Mouse (Mus musculus) adrenal gland, adult 2 months (tissue): ENCODE data around the gene Olfr631. TPM values are rescaled to one million over a fixed set of nuclear protein-coding genes. Genes with fewer than 3 reads are reported as not detected.
A peak's percentile ranks its signal among the peaks of the same experiment; 100 is the strongest.
"Not testable (repeated sequence)": the region's sequence is repeated elsewhere in the genome, so short reads cannot be mapped to it uniquely, and the experiment has no call there.

Experiments used
- DNase-seq: peaks from one replicate; pipeline ENCODE4 v3.0.0; 2021
- long read RNA-seq: library from polyadenylated mRNA; stranded (forward); transcript quantifications from one replicate; pipeline ENCODE4 v2.0.0, GENCODE M21; 2021
- polyA plus RNA-seq: library from polyadenylated mRNA; depleted of rRNA; stranded (reverse); fragments of >200 nt; gene quantifications from 2 replicates; pipeline ENCODE4 v1.2.3, GENCODE M21; 2012; rRNA removed
- total RNA-seq, 2 experiments: library from RNA; stranded (reverse); gene quantifications; 2 replicates each; pipeline ENCODE4 v1.2.3; 2021

The Olfr631 gene
- total RNA-seq (not detected), polyA plus RNA-seq (not detected in 2 replicates)
- long read RNA-seq, result 0 reads

DNA sequence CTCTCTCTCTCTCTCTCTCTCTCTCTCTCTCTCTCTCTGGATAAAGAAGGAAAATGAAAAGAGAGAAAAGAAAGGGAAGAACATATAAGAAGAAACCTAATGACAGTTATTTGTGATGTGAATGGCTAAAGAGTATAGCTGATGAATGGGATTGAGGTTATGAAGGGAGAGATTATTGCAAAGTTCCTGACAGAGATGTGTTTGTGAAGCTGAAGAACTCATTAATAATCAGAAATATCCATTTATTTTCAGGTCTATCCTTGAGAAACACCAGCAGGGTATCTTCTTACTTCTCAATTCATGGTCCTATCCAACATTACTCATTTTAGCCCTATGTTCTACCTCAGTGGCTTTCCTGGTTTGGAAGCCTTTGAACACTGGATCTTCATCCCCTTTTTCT is at the start of gene Olfr631:
Gene Olfr631, plus strand, starts transcription at position 301 of the 400 bp plus-strand sequence.
- no peak for DNase-seq

DNA sequence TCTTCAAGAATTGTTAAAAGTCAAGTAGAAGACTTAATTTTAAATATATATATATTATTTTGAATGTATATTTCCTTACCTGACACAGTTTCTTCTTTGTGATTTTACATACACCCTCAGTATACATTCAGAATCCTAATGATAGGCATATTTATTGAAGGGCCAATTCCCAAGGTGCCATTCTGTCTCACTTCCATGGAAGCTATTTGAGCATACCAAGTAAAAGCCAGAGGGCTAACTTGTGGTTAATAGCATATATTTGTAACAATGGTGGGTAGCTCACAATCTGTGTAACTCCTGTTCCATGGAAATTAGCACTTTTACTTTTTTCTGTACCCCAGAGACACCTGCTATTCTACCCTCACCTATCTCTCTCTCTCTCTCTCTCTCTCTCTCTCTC is 42.5 kb upstream of the Olfr631 start, which contains the start of gene Olfr66:
Gene Olfr66, minus strand, starts transcription at position 101 of the 400 bp plus-strand sequence.
- no peak for DNase-seq

DNA sequence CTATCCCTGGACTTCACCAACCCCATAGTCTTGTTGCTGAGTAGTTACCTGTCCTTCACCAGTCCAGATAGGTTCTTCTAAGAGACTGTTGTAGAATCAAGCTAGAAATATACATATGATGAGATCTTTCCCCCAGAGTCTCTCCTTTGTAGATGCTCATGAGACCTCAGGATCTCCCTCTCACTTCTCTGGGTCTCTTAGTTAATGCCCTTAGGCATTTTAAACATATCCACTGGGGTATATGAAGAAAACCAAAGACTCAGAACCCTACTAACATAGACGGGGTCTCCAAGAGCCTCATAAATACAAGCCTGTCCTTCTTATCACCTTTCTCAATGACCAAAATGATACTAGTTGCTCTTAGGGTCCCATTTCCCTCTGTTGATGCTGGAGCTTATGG is 34.2 kb upstream of the Olfr631 start, which contains the start of gene Olfr64:
Gene Olfr64, minus strand, starts transcription at position 101 of the 400 bp plus-strand sequence.
- no peak for DNase-seq

DNA sequence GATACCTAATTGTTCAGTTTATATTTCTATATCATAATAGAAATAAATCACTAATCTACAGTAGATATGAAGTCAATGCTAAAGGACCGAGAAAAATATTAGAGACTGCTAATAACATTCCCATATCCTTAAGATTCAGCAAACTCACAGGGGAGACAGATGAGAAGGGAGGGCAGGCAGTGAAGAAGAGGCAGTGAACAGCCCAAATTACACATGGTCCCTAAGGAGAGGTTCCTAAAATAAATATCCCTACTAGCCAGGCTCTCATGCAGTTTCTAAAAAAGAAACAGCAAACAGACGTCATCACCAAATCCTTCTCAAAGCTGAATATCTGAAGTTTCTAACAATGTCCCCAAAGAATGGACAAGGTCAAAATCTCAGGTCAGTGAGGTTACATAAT is 25.4 kb upstream of the Olfr631 start, which contains the start of gene Olfr65:
Gene Olfr65, plus strand, starts transcription at position 301 of the 400 bp plus-strand sequence.
- DNase-seq, result no peak

DNA sequence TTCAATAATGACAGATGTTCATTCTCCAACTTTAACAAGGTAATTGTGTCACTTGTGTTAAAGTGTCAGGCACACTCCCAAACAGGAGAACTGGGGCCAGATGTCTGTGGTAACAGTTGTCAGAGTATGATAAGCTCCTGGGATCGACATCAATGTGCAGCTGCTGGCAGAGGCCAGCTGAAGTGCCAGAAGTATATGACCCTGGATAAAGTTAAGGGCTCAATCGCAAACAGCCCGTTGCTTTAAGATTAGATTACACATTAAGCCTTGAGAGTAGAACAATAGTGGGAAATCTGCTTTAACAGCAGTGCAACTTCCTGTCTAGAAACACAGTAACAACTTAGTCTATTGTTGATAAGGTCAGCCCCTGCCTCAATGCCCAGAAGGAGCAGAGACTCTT is 18.6 kb upstream of the Olfr631 start:
- no peak for DNase-seq

DNA sequence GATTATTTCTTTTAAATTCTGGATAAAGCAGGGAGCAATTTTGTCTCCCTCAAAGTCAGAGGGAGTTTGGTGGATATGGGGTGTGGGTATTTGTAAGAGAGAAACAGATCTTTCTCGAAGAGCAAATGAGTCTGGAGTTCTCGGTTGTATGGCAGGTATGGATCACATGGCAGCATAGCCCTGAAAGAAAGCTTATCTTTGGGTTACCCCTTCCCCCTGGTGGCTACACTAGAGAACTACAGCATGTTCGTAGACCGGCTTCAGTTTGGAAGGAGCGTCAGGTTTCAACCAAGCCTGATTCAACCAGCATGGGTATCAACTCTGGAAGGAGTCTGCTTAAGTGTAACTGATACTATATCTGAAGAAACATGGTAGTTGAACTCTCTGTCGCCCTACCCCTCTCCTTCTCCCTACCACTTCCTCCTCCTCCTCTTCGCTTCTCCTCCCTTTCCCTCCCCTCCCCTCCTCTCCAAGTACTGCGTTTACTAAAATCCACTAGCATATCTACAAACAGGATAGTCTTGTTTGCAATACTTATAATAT is 15.6 kb upstream of the Olfr631 start:
- DNase-seq, result no peak

DNA sequence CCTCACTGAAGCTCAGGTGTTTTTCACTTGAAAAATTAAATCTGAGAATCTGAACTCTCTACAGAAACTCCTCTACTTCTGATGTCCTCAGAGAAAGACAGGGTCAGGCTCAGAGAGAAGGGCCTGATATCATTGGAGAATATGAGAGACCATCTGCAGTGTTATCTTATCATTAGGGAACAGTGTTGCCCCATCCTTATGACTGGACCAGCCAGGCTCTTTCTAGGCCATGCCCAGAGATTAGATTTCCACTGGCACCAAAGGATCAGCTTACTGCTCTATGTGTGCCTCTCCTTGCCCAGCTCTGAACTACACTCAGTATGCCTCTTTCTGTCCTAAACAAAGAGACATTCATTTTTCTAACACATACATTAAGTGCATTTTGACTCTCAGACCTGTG is 13.3 kb upstream of the Olfr631 start:
- no peak for DNase-seq

DNA sequence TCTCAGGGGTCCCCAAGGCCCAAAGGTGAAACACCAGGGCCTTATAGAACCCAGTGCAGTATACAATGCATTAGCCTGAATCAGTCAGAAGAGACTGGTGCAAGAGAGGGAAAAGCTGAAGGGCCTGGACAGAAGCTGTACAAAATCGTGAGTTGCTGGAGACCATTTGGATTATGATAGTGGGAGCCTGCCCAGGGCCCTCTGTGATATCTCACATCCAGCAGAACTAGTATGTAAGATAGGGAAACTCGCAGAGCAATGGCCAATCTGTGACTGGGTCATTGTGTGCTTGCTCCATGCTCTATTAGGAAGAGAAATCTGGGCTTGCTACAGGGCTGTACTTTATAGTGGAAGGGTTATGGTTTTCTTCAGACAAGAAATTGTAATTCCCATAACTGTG is 5.6 kb downstream of the Olfr631 start, which contains the start of gene Olfr632:
Gene Olfr632, plus strand, starts transcription at position 84 of the 400 bp plus-strand sequence.
- no peak for DNase-seq

DNA sequence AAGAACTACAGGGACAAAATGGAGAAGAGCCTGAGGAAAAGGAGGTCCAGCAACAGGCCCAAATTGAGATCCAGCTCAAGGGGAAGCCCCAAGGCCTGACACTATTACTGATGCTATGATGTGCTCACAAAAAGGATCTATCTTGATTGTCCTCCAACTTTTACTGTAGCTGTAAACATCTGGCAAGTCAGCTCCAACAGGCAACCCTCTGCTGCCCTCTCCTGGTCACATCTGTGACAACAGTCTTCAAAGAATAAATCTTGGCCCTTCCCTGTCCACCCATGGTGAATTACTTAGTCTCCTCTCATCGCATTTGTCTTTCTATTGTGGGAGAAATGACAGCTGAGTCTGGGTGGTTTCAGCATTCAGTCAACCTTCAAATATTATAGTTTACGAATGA is 14.1 kb downstream of the Olfr631 start:
- peak; percentile 5 for DNase-seq

DNA sequence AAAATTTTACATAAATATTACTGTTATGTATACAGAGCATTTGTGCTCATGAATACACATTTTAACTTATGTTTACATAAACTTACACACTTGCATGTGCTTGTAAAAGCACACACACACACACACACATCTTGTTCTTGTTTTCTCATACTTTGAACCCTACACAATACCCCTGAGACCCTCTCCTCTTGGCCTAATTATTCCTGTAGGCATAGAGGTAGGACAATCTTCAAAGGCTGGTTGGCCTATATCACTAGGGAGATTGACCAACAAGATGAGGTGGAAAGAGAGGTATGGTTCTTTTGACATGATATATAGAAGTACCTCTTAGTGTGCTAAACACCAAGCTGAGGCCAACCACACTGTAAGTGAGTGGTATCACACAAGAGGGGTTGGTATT is 15.5 kb downstream of the Olfr631 start, which contains the start of gene Olfr633:
Gene Olfr633, plus strand, starts transcription at position 301 of the 400 bp plus-strand sequence.
- no peak for DNase-seq

DNA sequence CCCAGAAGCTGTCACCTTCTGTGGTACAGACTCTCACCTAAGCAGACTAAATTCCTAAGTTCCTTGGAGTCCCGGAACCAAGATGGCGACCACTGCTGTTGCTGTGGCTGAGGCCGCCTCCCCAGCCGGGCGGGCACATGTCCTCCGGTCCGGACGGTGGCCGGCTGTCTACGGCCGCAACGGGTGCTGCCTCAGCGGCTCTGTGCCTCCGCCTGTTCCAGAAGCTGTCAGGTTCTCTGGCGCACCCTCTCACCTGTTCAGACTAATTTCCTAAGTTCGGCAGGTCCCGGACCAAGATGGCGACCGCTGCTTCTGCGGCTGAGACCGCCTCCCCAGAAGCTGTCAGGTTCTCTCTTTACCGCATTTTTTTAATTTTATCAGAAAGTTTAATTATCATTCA is 38.2 kb downstream of the Olfr631 start:
- not testable (repeated sequence) for DNase-seq

DNA sequence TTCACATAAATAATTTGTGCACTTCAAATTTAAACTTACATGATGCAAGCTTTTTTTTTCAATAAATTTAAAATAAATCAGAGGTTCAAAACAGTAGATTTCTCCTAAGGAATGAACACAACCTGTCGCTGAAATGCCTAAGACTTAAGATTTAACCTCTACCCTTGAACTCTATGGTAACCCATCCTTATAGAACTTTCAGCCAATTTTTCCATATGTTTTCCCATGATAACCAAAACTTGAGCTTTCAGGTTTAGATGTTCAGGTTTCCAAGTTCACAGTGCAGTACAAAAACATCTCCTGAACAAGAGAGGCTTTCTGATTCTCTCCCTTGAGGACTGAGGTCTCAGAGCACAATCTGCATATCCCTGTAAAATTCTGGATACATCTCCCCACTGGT is 42.2 kb downstream of the Olfr631 start, which contains the start of gene Olfr635:
Gene Olfr635, plus strand, starts transcription at position 301 of the 400 bp plus-strand sequence.
- DNase-seq, result no peak

DNA sequence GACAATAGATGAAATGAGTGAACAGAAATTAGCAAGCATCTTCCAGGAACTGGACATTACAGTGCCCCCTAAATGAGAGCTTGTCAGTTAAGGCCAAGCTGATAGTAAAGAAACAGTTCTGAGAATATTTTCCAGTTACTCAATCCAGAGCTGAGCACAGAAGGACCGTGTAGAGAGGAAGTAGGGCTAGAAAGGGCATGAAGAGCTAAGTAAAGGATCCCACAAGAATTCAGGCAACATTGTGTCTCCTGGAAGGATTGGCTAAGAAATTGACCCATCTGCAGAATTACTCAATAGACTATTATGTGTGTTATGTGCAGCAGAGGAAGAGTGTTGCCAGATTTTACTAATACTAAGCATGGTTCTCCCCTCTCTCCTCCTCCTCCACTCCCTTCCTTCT is 43.2 kb downstream of the Olfr631 start:
- DNase-seq, result no peak

Other genes starting within 250 kb of the Olfr631 start
Only the 30 nearest of the 33 such genes appear.
- not detected for gene Olfr243, start 214.2 kb upstream of the Olfr631 start, total RNA-seq
- gene Olfr243, start 214.2 kb upstream of the Olfr631 start, polyA plus RNA-seq, result not detected in 2 replicates
- gene Olfr628, start 198.5 kb upstream of the Olfr631 start, total RNA-seq, result not detected
- gene Olfr628, start 198.5 kb upstream of the Olfr631 start, polyA plus RNA-seq, result not detected in 2 replicates
- not detected for gene Olfr629, start 183.9 kb upstream of the Olfr631 start, total RNA-seq
- not detected in 2 replicates for gene Olfr629, start 183.9 kb upstream of the Olfr631 start, polyA plus RNA-seq
- gene Olfr630, start 171.5 kb upstream of the Olfr631 start, total RNA-seq, result not detected
- gene Olfr630, start 171.5 kb upstream of the Olfr631 start, polyA plus RNA-seq, result not detected in 2 replicates
- not detected for gene Olfr69, start 157.2 kb upstream of the Olfr631 start, total RNA-seq
- gene Olfr69, start 157.2 kb upstream of the Olfr631 start, polyA plus RNA-seq, result not detected in 2 replicates
- not detected for gene Olfr68, start 149.1 kb upstream of the Olfr631 start, total RNA-seq
- gene Olfr68, start 149.1 kb upstream of the Olfr631 start, polyA plus RNA-seq, result not detected in 2 replicates
- gene Olfr67, start 137.0 kb upstream of the Olfr631 start, total RNA-seq, result not detected
- not detected in 2 replicates for gene Olfr67, start 137.0 kb upstream of the Olfr631 start, polyA plus RNA-seq
- 100 to 1,000 TPM; 120 to 218 TPM for gene Hbb-bt, start 114.8 kb upstream of the Olfr631 start, total RNA-seq
- 48.3 and 61.8 TPM in 2 replicates for gene Hbb-bt, start 114.8 kb upstream of the Olfr631 start, polyA plus RNA-seq
- 1,000 to 10,000 TPM; 1,531 to 2,097 TPM for gene Hbb-bs, start 100.7 kb upstream of the Olfr631 start, total RNA-seq
- 569 and 814 TPM in 2 replicates for gene Hbb-bs, start 100.7 kb upstream of the Olfr631 start, polyA plus RNA-seq
- gene Hbb-bh2, start 88.3 kb upstream of the Olfr631 start, total RNA-seq, result not detected
- gene Hbb-bh2, start 88.3 kb upstream of the Olfr631 start, polyA plus RNA-seq, result not detected in 2 replicates
- not detected for gene Hbb-bh1, start 85.7 kb upstream of the Olfr631 start, total RNA-seq
- not detected in 2 replicates for gene Hbb-bh1, start 85.7 kb upstream of the Olfr631 start, polyA plus RNA-seq
- not detected for gene Hbb-y, start 75.6 kb upstream of the Olfr631 start, total RNA-seq
- gene Hbb-y, start 75.6 kb upstream of the Olfr631 start, polyA plus RNA-seq, result not detected in 2 replicates
- not detected for gene Olfr66, start 42.6 kb upstream of the Olfr631 start, total RNA-seq
- gene Olfr66, start 42.6 kb upstream of the Olfr631 start, polyA plus RNA-seq, result not detected in 2 replicates
- not detected for gene Olfr64, start 34.3 kb upstream of the Olfr631 start, total RNA-seq
- gene Olfr64, start 34.3 kb upstream of the Olfr631 start, polyA plus RNA-seq, result not detected in 2 replicates
- gene Olfr65, start 25.3 kb upstream of the Olfr631 start, total RNA-seq, result not detected
- gene Olfr65, start 25.3 kb upstream of the Olfr631 start, polyA plus RNA-seq, result not detected in 2 replicates
- not detected for gene Olfr632, start 5.5 kb downstream of the Olfr631 start, total RNA-seq
- not detected in 2 replicates for gene Olfr632, start 5.5 kb downstream of the Olfr631 start, polyA plus RNA-seq
- not detected for gene Olfr633, start 15.6 kb downstream of the Olfr631 start, total RNA-seq
- not detected in 2 replicates for gene Olfr633, start 15.6 kb downstream of the Olfr631 start, polyA plus RNA-seq
- gene Olfr635, start 42.3 kb downstream of the Olfr631 start, total RNA-seq, result not detected
- gene Olfr635, start 42.3 kb downstream of the Olfr631 start, polyA plus RNA-seq, result not detected in 2 replicates
- not detected for gene Olfr638, start 69.9 kb downstream of the Olfr631 start, total RNA-seq
- gene Olfr638, start 69.9 kb downstream of the Olfr631 start, polyA plus RNA-seq, result not detected in 2 replicates
- gene Olfr639, start 88.5 kb downstream of the Olfr631 start, total RNA-seq, result not detected
- not detected in 2 replicates for gene Olfr639, start 88.5 kb downstream of the Olfr631 start, polyA plus RNA-seq
- not detected for gene Olfr640, start 96.7 kb downstream of the Olfr631 start, total RNA-seq
- gene Olfr640, start 96.7 kb downstream of the Olfr631 start, polyA plus RNA-seq, result not detected in 2 replicates
- not detected for gene Olfr641, start 106.6 kb downstream of the Olfr631 start, total RNA-seq
- gene Olfr641, start 106.6 kb downstream of the Olfr631 start, polyA plus RNA-seq, result not detected in 2 replicates
- gene Olfr642, start 123.8 kb downstream of the Olfr631 start, total RNA-seq, result not detected
- not detected in 2 replicates for gene Olfr642, start 123.8 kb downstream of the Olfr631 start, polyA plus RNA-seq
- gene 4930516K23Rik, start 132.6 kb downstream of the Olfr631 start, total RNA-seq, result not detected
- gene 4930516K23Rik, start 132.6 kb downstream of the Olfr631 start, polyA plus RNA-seq, result not detected in 2 replicates
- not detected for gene Olfr644, start 143.0 kb downstream of the Olfr631 start, total RNA-seq
- not detected in 2 replicates for gene Olfr644, start 143.0 kb downstream of the Olfr631 start, polyA plus RNA-seq
- not detected for gene Olfr645, start 156.6 kb downstream of the Olfr631 start, total RNA-seq
- gene Olfr645, start 156.6 kb downstream of the Olfr631 start, polyA plus RNA-seq, result not detected in 2 replicates
- gene Olfr646, start 176.0 kb downstream of the Olfr631 start, total RNA-seq, result not detected
- not detected in 2 replicates for gene Olfr646, start 176.0 kb downstream of the Olfr631 start, polyA plus RNA-seq
- gene Ubqln5, start 201.0 kb downstream of the Olfr631 start, total RNA-seq, result not detected
- not detected in 2 replicates for gene Ubqln5, start 201.0 kb downstream of the Olfr631 start, polyA plus RNA-seq
- not detected for gene Olfr643, start 208.6 kb downstream of the Olfr631 start, total RNA-seq
- gene Olfr643, start 208.6 kb downstream of the Olfr631 start, polyA plus RNA-seq, result not detected in 2 replicates
- gene Ubqln3, start 214.5 kb downstream of the Olfr631 start, total RNA-seq, result not detected
- not detected in 2 replicates for gene Ubqln3, start 214.5 kb downstream of the Olfr631 start, polyA plus RNA-seq